8 mouse cellular contexts compared by ENCODE assay signal in the genomic region with DNA sequence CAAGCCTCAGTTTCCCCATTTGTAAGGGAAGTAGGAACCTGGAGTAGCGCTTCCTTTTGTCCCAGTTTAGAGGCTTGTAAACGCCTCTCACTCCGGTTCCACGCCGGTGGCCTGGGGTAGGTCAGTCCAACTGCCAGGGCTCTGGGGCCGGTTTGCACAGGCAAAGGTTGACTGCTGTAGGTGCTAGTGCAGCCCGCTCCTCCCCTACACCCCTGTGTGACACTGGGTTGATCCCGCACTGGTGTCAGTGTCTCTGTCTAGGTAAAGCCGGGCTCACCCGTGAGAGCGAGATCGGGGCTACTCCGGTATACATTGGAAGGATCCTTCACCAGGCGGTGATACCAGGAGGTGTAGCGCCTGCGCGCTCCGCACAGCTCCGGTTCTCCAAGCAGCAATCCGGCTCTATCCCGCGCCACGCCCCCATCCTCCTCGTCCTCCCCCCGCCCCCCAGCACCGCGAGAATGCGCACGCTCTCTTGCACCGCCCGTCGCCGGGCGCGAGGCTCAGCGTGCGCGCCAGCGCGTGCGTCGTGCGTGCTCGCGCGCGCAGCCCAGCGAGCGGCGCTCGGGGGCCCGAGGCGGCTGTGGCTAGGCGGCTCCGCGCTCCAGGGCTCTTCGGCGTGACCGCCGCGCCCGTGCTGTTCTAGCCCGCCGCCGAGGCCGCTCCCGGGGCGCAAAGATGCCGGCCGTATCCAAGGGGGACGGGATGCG. TPM values are rescaled to one million over a fixed set of nuclear protein-coding genes. Genes with fewer than 3 reads are reported as not detected.
DNase-seq lines count a peak whose midpoint lies in the region; ATAC-seq and TF ChIP-seq lines count a peak whose summit lies in the region.

TSS of gene Ap2a2 (plus strand) at position 492 of the 710 bp plus-strand sequence.

- H3K9ac ChIP-seq in embryonic facial prominence, embryonic 15.5 days = peak within 1 kb of the TSS; percentile 98
- H3K9ac ChIP-seq in kidney, embryonic 14.5 days (ENCODE audit: low read depth, low read length) = peak within 1 kb of the TSS; percentile 98
- peak within 1 kb of the TSS; percentile 100 for H3K9ac ChIP-seq in limb, embryonic 15.5 days

- H3K4me3 ChIP-seq in bone marrow, adult 2 months (replicated peaks; ENCODE audit: control insufficient read depth, low read depth, low read length) = peak within 1 kb of the TSS; percentile 77
- H3K4me3 ChIP-seq in embryonic facial prominence, embryonic 15.5 days (replicated peaks) = peak within 1 kb of the TSS; percentile 98
- peak within 1 kb of the TSS; percentile 99 for H3K4me3 ChIP-seq in kidney, embryonic 14.5 days (ENCODE audit: low read length)
- peak within 1 kb of the TSS; percentile 97 for H3K4me3 ChIP-seq in limb, embryonic 15.5 days

- no peaks in the 10 kb centered on the region for H3K9me3 ChIP-seq in embryonic facial prominence, embryonic 15.5 days (replicated peaks)
- H3K9me3 ChIP-seq in kidney, embryonic 14.5 days (ENCODE audit: control insufficient read depth, low read length) = no peaks in the 10 kb centered on the region
- H3K9me3 ChIP-seq in limb, embryonic 15.5 days = no peaks in the 10 kb centered on the region

- H3K36me3 ChIP-seq in embryonic facial prominence, embryonic 15.5 days = no peaks in the 10 kb centered on the region
- peaks cover 4% of the 10 kb centered on the region; the same call in 1 of the 2 replicates for H3K36me3 ChIP-seq in kidney, embryonic 14.5 days (ENCODE audit: control insufficient read depth, insufficient read depth, low read length)
- 0 out of 2 replicates have a peak, but pooled peaks cover 5% of the 10 kb centered on the region for H3K36me3 ChIP-seq in limb, embryonic 15.5 days

- under 1% methylated on average over 72 of the region's 72 CpGs for WGBS in bone marrow, adult 2 months
- WGBS in embryonic facial prominence, embryonic 15.5 days = under 1% methylated on average over 72 of the region's 72 CpGs
- under 1% methylated on average over 63 of the region's 72 CpGs for WGBS in kidney, embryonic 14.5 days
- WGBS in limb, embryonic 15.5 days = under 1% methylated on average over 67 of the region's 72 CpGs

- no peaks in the 10 kb centered on the region for H3K27me3 ChIP-seq in embryonic facial prominence, embryonic 15.5 days
- H3K27me3 ChIP-seq in kidney, embryonic 14.5 days (ENCODE audit: control insufficient read depth, insufficient read depth, low read length) = no peaks in the 10 kb centered on the region
- no peaks in the 10 kb centered on the region for H3K27me3 ChIP-seq in limb, embryonic 15.5 days

- H3K4me1 ChIP-seq in bone marrow, adult 2 months (ENCODE audit: control insufficient read depth, insufficient read depth, low read length) = peaks cover 17% of the 10 kb centered on the region
- peaks cover 24% of the 10 kb centered on the region for H3K4me1 ChIP-seq in embryonic facial prominence, embryonic 15.5 days
- H3K4me1 ChIP-seq in kidney, embryonic 14.5 days (ENCODE audit: control insufficient read depth, insufficient read depth, low read length) = peaks cover 14% of the 10 kb centered on the region; the same call in 1 of the 2 replicates
- peaks cover 34% of the 10 kb centered on the region for H3K4me1 ChIP-seq in limb, embryonic 15.5 days

- H3K4me2 ChIP-seq in embryonic facial prominence, embryonic 15.5 days (replicated peaks) = peak within 1 kb of the TSS; percentile 91
- H3K4me2 ChIP-seq in kidney, embryonic 14.5 days (replicated peaks; ENCODE audit: low read depth, low read length) = peak within 1 kb of the TSS; percentile 54
- H3K4me2 ChIP-seq in limb, embryonic 15.5 days = peak within 1 kb of the TSS; percentile 88

- DNase-seq in 416B (ENCODE audit: low read depth) = peak; percentile 93
- DNase-seq in heart, adult 9 months (ENCODE audit: low spot score in 2 of 2) = peak; percentile 88 to 91
- peak; percentile 60 to 75 for DNase-seq in monocyte, adult 2 months (ENCODE audit: low read depth in 1 of 2, low spot score in 2 of 2)
- peak; percentile 86 to 88 for DNase-seq in spleen, postnatal 36 days (ENCODE audit: low spot score in 2 of 2)

- TF ChIP-seq CTCF in bone marrow, adult 2 months (IDR thresholded peaks at IDR 0.05; ENCODE audit: control insufficient read depth, insufficient read depth, low read length) = no peak

- ATAC-seq in embryonic facial prominence, embryonic 15.5 days (ENCODE audit: insufficient number of reproducible peaks, low FRiP score, low TSS enrichment, low read depth) = peak; percentile 95
- ATAC-seq in kidney, embryonic 14.5 days (ENCODE audit: low FRiP score, low TSS enrichment) = peak; percentile 96
- peak; percentile 96 for ATAC-seq in limb, embryonic 15.5 days (ENCODE audit: insufficient number of reproducible peaks, low FRiP score, low TSS enrichment, low read depth)

- peak within 1 kb of the TSS; percentile 63 for H3K27ac ChIP-seq in bone marrow, adult 2 months (ENCODE audit: control insufficient read depth, insufficient read depth, low read depth, low read length, poor library complexity)
- H3K27ac ChIP-seq in embryonic facial prominence, embryonic 15.5 days (replicated peaks) = peak within 1 kb of the TSS; percentile 89
- peak within 1 kb of the TSS; percentile 89 for H3K27ac ChIP-seq in kidney, embryonic 14.5 days (ENCODE audit: low read depth, low read length)
- H3K27ac ChIP-seq in limb, embryonic 15.5 days = peak within 1 kb of the TSS; percentile 90

- peak; percentile 71; the same call in 1 of the 2 replicates for TF ChIP-seq POLR2A in bone marrow, adult 2 months (IDR thresholded peaks at IDR 0.05; ENCODE audit: borderline replicate concordance, control insufficient read depth, low read depth, low read length)

RNA-seq across cellular contexts. Expression of gene Ap2a2, which starts in this region (rescaled TPM):
- polyA plus RNA-seq in bone marrow, adult 2 months (2011; ENCODE audit: insufficient read depth, insufficient read length, low replicate concordance, missing spikeins) = 38.8 and 59.9 TPM in 2 replicates
- 77.0 and 81.9 TPM in 2 replicates for polyA plus RNA-seq in embryonic facial prominence, embryonic 15.5 days (2015; fragmentation: Nextera tagmentation; extraction: Ambion mirVana)
- 47.0 and 76.3 TPM in 2 replicates for polyA plus RNA-seq in kidney, embryonic 14.5 days (2014; fragmentation: Nextera tagmentation; extraction: Ambion mirVana)
- 84.6 and 86.3 TPM in 2 replicates for polyA plus RNA-seq in limb, embryonic 15.5 days (2015; fragmentation: Nextera tagmentation; extraction: Ambion mirVana)

Comparison
In these comparisons a context has a peak if more than half of its experiments do, and no peak if none do; other contexts are left out.
1. Peak in every context shown above with its lines: DNase-seq, ATAC-seq, H3K4me3 ChIP-seq and H3K27ac ChIP-seq.